Mouse (Mus musculus) colon, adult 2 months (tissue): ENCODE measurements around the gene Zscan4-ps3. TPM values are rescaled to one million over a fixed set of nuclear protein-coding genes. Genes with fewer than 3 reads are reported as not detected.

Experiments used
- polyA plus RNA-seq: library from polyadenylated mRNA; depleted of rRNA; stranded (reverse); fragments of >200 nt; gene quantifications from 2 replicates; pipeline ENCODE4 v1.2.3, GENCODE M21; 2012; rRNA removed

The Zscan4-ps3 gene
- polyA plus RNA-seq, result not detected in 2 replicates

DNA sequence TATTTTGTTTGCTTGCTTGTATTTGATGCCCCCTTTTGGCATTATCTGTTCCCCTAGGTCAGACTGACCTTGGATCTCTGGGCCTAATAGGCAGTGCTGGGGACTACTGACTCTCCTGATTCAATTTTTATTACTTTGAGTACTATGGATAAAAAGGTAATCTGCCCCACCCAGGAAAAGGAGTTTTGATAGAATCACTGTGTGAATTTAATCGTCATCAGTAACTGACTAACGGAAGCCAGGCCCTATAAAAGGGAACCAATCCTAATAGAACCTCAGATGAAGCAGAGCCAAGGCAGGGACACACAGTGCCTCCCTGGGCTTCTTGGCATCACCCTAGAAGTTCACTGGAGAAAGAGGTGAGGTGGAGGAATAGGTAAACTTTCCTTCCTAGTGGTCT, at the start of gene Zscan4-ps3:
TSS of gene Zscan4-ps3 (plus strand) at position 301 of the 400 bp plus-strand sequence.

Other genes with a start within 250 kb of the Zscan4-ps3 start
- gene Zscan4f, start 211.4 kb upstream of the Zscan4-ps3 start, polyA plus RNA-seq, result not detected in 2 replicates
- gene Zscan4-ps2, start 95.0 kb upstream of the Zscan4-ps3 start, polyA plus RNA-seq, result not detected in 2 replicates
- not detected in 2 replicates for gene Vmn1r72, start 70.8 kb downstream of the Zscan4-ps3 start, polyA plus RNA-seq
- not detected in 2 replicates for gene Vmn1r73, start 121.0 kb downstream of the Zscan4-ps3 start, polyA plus RNA-seq
- not detected in 2 replicates for gene Vmn1r74, start 224.7 kb downstream of the Zscan4-ps3 start, polyA plus RNA-seq